8 mouse cellular contexts compared by ENCODE assay signal in the genomic region with DNA sequence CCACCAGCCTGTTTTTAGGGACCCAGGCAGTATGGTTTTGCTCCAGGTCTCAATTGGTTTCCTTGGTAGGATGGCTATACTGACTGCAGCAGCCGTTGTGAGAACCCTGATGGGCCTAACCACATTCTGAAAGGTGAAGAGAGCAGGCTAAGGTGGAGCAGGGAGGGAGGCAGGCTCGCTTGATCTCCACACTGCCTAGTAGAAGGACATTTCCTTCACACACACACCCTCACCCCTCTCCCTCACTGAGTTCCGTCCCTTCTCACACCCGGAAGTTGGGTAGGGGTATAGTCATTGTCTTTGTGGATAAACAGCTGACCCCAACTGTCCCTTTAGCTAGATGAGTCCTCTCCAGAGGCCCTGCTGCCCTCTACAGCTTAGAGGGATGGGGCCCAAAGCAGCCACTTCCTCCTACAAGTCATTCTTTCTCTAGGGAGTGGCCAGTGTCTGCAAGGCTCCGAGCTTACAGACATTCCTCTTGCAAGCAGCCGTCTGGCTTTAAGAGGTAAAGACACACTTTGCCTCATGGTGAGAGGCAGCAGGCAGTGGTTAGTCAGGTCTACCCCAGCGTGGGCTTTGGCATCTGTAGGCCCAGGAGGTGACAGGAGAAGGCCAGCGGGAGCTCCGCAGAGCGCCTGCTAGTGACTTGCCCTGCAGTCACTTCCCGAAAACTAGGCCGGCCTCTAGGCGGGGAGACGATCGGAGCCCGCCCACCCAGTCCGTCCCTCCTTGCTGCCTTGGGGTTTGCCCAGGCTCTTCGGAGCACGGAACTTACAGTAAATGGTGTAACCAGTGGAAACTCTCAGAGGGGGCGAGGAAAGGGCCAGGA. TPM values are rescaled to one million over a fixed set of nuclear protein-coding genes. Genes with fewer than 3 reads are reported as not detected.
DNase-seq lines count a peak whose midpoint lies in the region; ATAC-seq and TF ChIP-seq lines count a peak whose summit lies in the region.

No protein-coding gene starts in this region.

- H3K27ac ChIP-seq in embryonic facial prominence, embryonic 14.5 days (replicated peaks; ENCODE audit: low read depth, low read length) = peak overlapping the region; percentile 57
- peak overlapping the region; percentile 89 for H3K27ac ChIP-seq in heart, embryonic 10.5 days
- peak overlapping the region; percentile 52; the same call in 1 of the 2 replicates for H3K27ac ChIP-seq in kidney, embryonic 14.5 days (ENCODE audit: low read depth, low read length)
- H3K27ac ChIP-seq in limb, embryonic 14.5 days (replicated peaks; ENCODE audit: low read depth, low read length) = peak overlapping the region; percentile 48
- no peak overlapping the region for H3K27ac ChIP-seq in midbrain, embryonic 15.5 days

- no peaks in the 10 kb centered on the region for H3K36me3 ChIP-seq in embryonic facial prominence, embryonic 14.5 days (ENCODE audit: control insufficient read depth, insufficient read depth, low read length)
- H3K36me3 ChIP-seq in heart, embryonic 10.5 days = no peaks in the 10 kb centered on the region
- no peaks in the 10 kb centered on the region for H3K36me3 ChIP-seq in kidney, embryonic 14.5 days (ENCODE audit: control insufficient read depth, insufficient read depth, low read length)
- no peaks in the 10 kb centered on the region for H3K36me3 ChIP-seq in limb, embryonic 14.5 days (ENCODE audit: control insufficient read depth, insufficient read depth, low read length)
- H3K36me3 ChIP-seq in midbrain, embryonic 15.5 days (replicated peaks) = no peaks in the 10 kb centered on the region

- peak overlapping the region; percentile 39 for H3K4me3 ChIP-seq in embryonic facial prominence, embryonic 14.5 days (ENCODE audit: low read depth, low read length)
- peak overlapping the region; percentile 62 for H3K4me3 ChIP-seq in heart, embryonic 10.5 days
- H3K4me3 ChIP-seq in kidney, embryonic 14.5 days (ENCODE audit: low read length) = peak overlapping the region; percentile 41
- peak overlapping the region; percentile 36 for H3K4me3 ChIP-seq in limb, embryonic 14.5 days (replicated peaks; ENCODE audit: low read length)
- peak overlapping the region; percentile 11 for H3K4me3 ChIP-seq in midbrain, embryonic 15.5 days

- peak overlapping the region; percentile 71 for H3K9ac ChIP-seq in embryonic facial prominence, embryonic 14.5 days (ENCODE audit: low read depth, low read length)
- H3K9ac ChIP-seq in kidney, embryonic 14.5 days (ENCODE audit: low read depth, low read length) = peak overlapping the region; percentile 53
- H3K9ac ChIP-seq in limb, embryonic 14.5 days (ENCODE audit: low read depth, low read length, severe bottlenecking) = peak overlapping the region; percentile 56
- H3K9ac ChIP-seq in midbrain, embryonic 15.5 days = peak overlapping the region; percentile 5; the same call in 1 of the 2 replicates

- peak overlapping the region; percentile 77 for H3K4me2 ChIP-seq in embryonic facial prominence, embryonic 14.5 days (ENCODE audit: low read depth, low read length)
- peak overlapping the region; percentile 67 for H3K4me2 ChIP-seq in kidney, embryonic 14.5 days (replicated peaks; ENCODE audit: low read depth, low read length)
- H3K4me2 ChIP-seq in limb, embryonic 14.5 days (replicated peaks; ENCODE audit: low read depth, low read length, severe bottlenecking) = peak overlapping the region; percentile 73
- peak overlapping the region; percentile 47 for H3K4me2 ChIP-seq in midbrain, embryonic 15.5 days

- WGBS in embryonic facial prominence, embryonic 14.5 days = 13% methylated on average over 20 of the region's 20 CpGs
- 7% methylated on average over 20 of the region's 20 CpGs for WGBS in heart, embryonic 10.5 days
- WGBS in kidney, embryonic 14.5 days = 11% methylated on average over 20 of the region's 20 CpGs
- WGBS in limb, embryonic 14.5 days = 11% methylated on average over 20 of the region's 20 CpGs
- WGBS in midbrain, embryonic 15.5 days = 13% methylated on average over 20 of the region's 20 CpGs

- no peaks in the 10 kb centered on the region for H3K9me3 ChIP-seq in embryonic facial prominence, embryonic 14.5 days (ENCODE audit: control insufficient read depth, low read length)
- no peaks in the 10 kb centered on the region for H3K9me3 ChIP-seq in heart, embryonic 10.5 days
- H3K9me3 ChIP-seq in kidney, embryonic 14.5 days (ENCODE audit: control insufficient read depth, low read length) = no peaks in the 10 kb centered on the region
- H3K9me3 ChIP-seq in limb, embryonic 14.5 days (ENCODE audit: control insufficient read depth, low read length) = no peaks in the 10 kb centered on the region
- no peaks in the 10 kb centered on the region for H3K9me3 ChIP-seq in midbrain, embryonic 15.5 days

- H3K4me1 ChIP-seq in embryonic facial prominence, embryonic 14.5 days (ENCODE audit: control insufficient read depth, insufficient read depth, low read length) = peaks cover 20% of the 10 kb centered on the region
- H3K4me1 ChIP-seq in heart, embryonic 10.5 days = peaks cover 24% of the 10 kb centered on the region
- 0 out of 2 replicates have a peak, but pooled peaks cover 8% of the 10 kb centered on the region for H3K4me1 ChIP-seq in kidney, embryonic 14.5 days (ENCODE audit: control insufficient read depth, insufficient read depth, low read length)
- 0 out of 2 replicates have a peak, but pooled peaks cover 9% of the 10 kb centered on the region for H3K4me1 ChIP-seq in limb, embryonic 14.5 days (ENCODE audit: control insufficient read depth, insufficient read depth, low read length)
- peaks cover 8% of the 10 kb centered on the region; the same call in 1 of the 2 replicates for H3K4me1 ChIP-seq in midbrain, embryonic 15.5 days

- TF ChIP-seq POLR2A in limb, embryonic 14.5 days (IDR thresholded peaks at IDR 0.05; ENCODE audit: borderline replicate concordance, extremely low read depth, insufficient read depth, insufficient read length) = 0 out of 2 replicates have a peak, but pooled peaks have one; percentile 5

- H3K27me3 ChIP-seq in embryonic facial prominence, embryonic 14.5 days (replicated peaks; ENCODE audit: control insufficient read depth, insufficient read depth, low read length) = no peaks in the 10 kb centered on the region
- peaks cover 11% of the 10 kb centered on the region; the same call in 1 of the 2 replicates for H3K27me3 ChIP-seq in heart, embryonic 10.5 days (ENCODE audit: insufficient read depth, poor library complexity, severe bottlenecking)
- no peaks in the 10 kb centered on the region for H3K27me3 ChIP-seq in kidney, embryonic 14.5 days (ENCODE audit: control insufficient read depth, insufficient read depth, low read length)
- H3K27me3 ChIP-seq in limb, embryonic 14.5 days (ENCODE audit: control insufficient read depth, insufficient read depth, low read length) = no peaks in the 10 kb centered on the region
- peaks cover 6% of the 10 kb centered on the region; the same call in 1 of the 2 replicates for H3K27me3 ChIP-seq in midbrain, embryonic 15.5 days (replicated peaks)

- peak; percentile 5 for DNase-seq in cerebellum, adult 11 months
- no peak for DNase-seq in cerebellum, adult 8-10 months
- DNase-seq in embryonic facial prominence, embryonic 14.5 days (ENCODE audit: low spot score) = peak; percentile 88
- peak; percentile 92 for DNase-seq in heart, embryonic 10.5 days (ENCODE audit: low spot score)
- DNase-seq in limb, embryonic 14.5 days (ENCODE audit: low spot score) = peak; percentile 69
- peak; percentile 69 to 81 for DNase-seq in spleen, postnatal 10 days (ENCODE audit: low spot score in 2 of 2)

- peak; percentile 87 for ATAC-seq in embryonic facial prominence, embryonic 14.5 days (ENCODE audit: low read depth)
- ATAC-seq in kidney, embryonic 14.5 days (ENCODE audit: low FRiP score, low TSS enrichment) = peak; percentile 84
- peak; percentile 82 for ATAC-seq in limb, embryonic 14.5 days (ENCODE audit: low FRiP score, low read depth)
- no peak for ATAC-seq in midbrain, embryonic 15.5 days (replicated peaks)

RNA-seq across cellular contexts. Expression of gene Batf, which starts 18.7 kb away (rescaled TPM):
- polyA plus RNA-seq in embryonic facial prominence, embryonic 14.5 days (2014; fragmentation: Nextera tagmentation; extraction: Ambion mirVana) = 7.3 and 8.3 TPM in 2 replicates
- polyA plus RNA-seq in heart, embryonic 10.5 days (2016; fragmentation: Nextera tagmentation; extraction: Ambion mirVana) = 4.7 and 7.1 TPM in 2 replicates
- 2.7 and 2.9 TPM in 2 replicates for polyA plus RNA-seq in kidney, embryonic 14.5 days (2014; fragmentation: Nextera tagmentation; extraction: Ambion mirVana)
- 3.2 and 3.5 TPM in 2 replicates for polyA plus RNA-seq in limb, embryonic 14.5 days (2012; rRNA removed)
- polyA plus RNA-seq in limb, embryonic 14.5 days (2014; fragmentation: Nextera tagmentation; extraction: Ambion mirVana) = 4.6 and 5.3 TPM in 2 replicates
- 1.1 and 1.5 TPM in 2 replicates for polyA plus RNA-seq in midbrain, embryonic 15.5 days (2015; fragmentation: Nextera tagmentation; extraction: Ambion mirVana)

RNA-seq across cellular contexts. Expression of gene Flvcr2, which starts 41.1 kb away (rescaled TPM):
- 2.7 and 2.8 TPM in 2 replicates for polyA plus RNA-seq in embryonic facial prominence, embryonic 14.5 days (2014; fragmentation: Nextera tagmentation; extraction: Ambion mirVana)
- 4.9 and 7.8 TPM in 2 replicates for polyA plus RNA-seq in heart, embryonic 10.5 days (2016; fragmentation: Nextera tagmentation; extraction: Ambion mirVana)
- polyA plus RNA-seq in kidney, embryonic 14.5 days (2014; fragmentation: Nextera tagmentation; extraction: Ambion mirVana) = 0.94 and 2.2 TPM in 2 replicates
- 4.4 and 4.7 TPM in 2 replicates for polyA plus RNA-seq in limb, embryonic 14.5 days (2012; rRNA removed)
- 1.9 and 2.8 TPM in 2 replicates for polyA plus RNA-seq in limb, embryonic 14.5 days (2014; fragmentation: Nextera tagmentation; extraction: Ambion mirVana)
- polyA plus RNA-seq in midbrain, embryonic 15.5 days (2015; fragmentation: Nextera tagmentation; extraction: Ambion mirVana) = 5.7 and 6.2 TPM in 2 replicates

Comparison
In these comparisons a context has a peak if more than half of its experiments do, and no peak if none do; other contexts are left out.
1. H3K4me3 ChIP-seq: peak in every context shown above with its lines; median percentile 62 in heart, embryonic 10.5 days; 41 in kidney, embryonic 14.5 days; 39 in embryonic facial prominence, embryonic 14.5 days; 36 in limb, embryonic 14.5 days; 11 in midbrain, embryonic 15.5 days.
2. H3K9ac ChIP-seq: peak in every context shown above with its lines; median percentile 71 in embryonic facial prominence, embryonic 14.5 days; 56 in limb, embryonic 14.5 days; 53 in kidney, embryonic 14.5 days; 5 in midbrain, embryonic 15.5 days.